Mouse (Mus musculus) left cerebral cortex, postnatal 25 days (tissue): Measurements from ENCODE around the gene Pik3cb. TPM values are rescaled to one million over a fixed set of nuclear protein-coding genes. Genes with fewer than 3 reads are reported as not detected.

Source experiments
- DNase-seq, 2 experiments: peaks; one replicate each; pipeline ENCODE4 v3.0.0; 2022; ENCODE audit warnings: low spot score in 2 of 2, mixed read lengths in 1 of 2
- intact Hi-C: fragments of 180-260 bp; cut with DNase I; formaldehyde crosslinking; loops from one replicate; pipeline ENCODE4 v1.15.1; 2025
- total RNA-seq, 2 experiments: library from RNA; stranded (reverse); gene quantifications; 2 replicates each; pipeline ENCODE4 v1.2.3; 2021

The Pik3cb gene
- total RNA-seq, 2 experiments from 2014 or later, result 25.6 to 26.1 TPM

DNA sequence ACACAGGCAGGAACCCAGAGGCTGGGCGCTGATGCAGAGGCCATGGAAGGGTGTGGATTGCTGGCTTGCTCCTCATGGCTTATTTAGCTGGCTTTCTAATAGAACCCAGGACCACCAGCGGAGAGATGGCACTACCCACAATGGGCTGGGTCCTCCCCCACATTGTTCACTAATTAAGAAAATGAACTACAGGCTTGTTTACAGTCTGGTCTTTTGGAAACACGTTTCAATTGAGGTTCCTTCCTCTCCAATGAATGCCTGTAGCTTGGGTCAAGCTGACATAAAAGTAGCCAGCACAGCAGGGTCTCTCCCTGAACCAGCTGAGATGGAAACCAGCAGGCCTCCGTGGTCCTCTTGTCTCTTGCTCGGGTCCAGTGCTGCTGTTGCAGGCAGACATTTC lies 119.3 kb downstream of the Pik3cb start:
- intact Hi-C loops, result no loop called here
- no peak for DNase-seq

GRCm38 (mm10) chr9:99017679-99018078 lies 122.7 kb downstream of the Pik3cb start:
- no peak for DNase-seq

GRCm38 (mm10) chr9:99016759-99017158 lies 123.7 kb downstream of the Pik3cb start:
- intact Hi-C loops, result no loop called here
- peak in 1 of 2 experiments; percentile 62 for DNase-seq

More at GRCm38 (mm10) chr9:99017679-99018078, 122.7 kb downstream of the Pik3cb start:
- intact Hi-C loops, result no loop called here

GRCm38 (mm10) chr9:99016301-99016700 lies 124.1 kb downstream of the Pik3cb start:
- no peak for DNase-seq
- intact Hi-C loops, result no loop called here

GRCm38 (mm10) chr9:99009898-99010199 lies 130.6 kb downstream of the Pik3cb start:
- DNase-seq, result no peak
- intact Hi-C loops, result no loop called here

DNA sequence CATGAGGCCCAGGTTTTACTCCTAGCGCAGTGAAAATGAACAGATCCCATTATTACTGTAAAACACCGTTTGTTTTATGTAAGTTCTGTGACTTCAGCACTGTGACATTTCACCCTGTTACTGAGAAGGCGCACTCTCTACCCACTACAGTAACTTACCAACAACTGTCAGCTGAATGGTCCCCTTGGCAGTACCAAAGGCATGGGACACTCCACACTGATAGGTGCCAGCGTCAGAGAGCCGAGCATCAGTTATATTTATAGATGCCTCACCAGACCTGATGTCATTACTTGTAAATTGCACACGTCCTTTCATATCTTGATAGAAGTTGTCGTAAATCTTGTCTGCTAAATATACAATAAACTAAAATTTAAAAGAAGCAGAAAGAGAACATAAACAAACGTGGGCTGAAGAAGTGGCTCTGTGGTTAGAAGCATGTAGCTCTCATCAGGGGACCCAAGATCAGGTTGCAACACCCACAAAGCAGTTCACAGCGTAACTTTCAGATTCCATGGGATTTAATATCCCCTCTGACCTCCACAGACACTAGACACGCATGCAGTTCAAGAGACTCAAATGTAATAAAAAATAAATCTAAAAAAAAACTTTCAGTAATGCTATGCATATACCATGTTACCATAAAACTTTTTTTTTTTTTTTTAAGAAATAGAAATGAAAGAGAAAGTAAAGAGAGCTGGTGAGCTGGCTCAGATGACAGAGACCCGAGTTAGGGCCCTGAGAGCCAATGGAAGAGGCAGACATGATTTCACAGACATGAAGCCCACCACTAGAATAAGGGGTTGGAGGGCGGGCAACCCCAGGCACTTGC lies 131.1 kb downstream of the Pik3cb start:
- DNase-seq, result no peak
- intact Hi-C loops, result no loop called here

- DNase-seq, result no peak
- intact Hi-C loops, result no loop called here
Observed at GRCm38 (mm10) chr9:99001326-99001725, 139.1 kb downstream of the Pik3cb start.

- DNase-seq, result peak; percentile 20 to 71
- intact Hi-C loops, result no loop called here
Observed at GRCm38 (mm10) chr9:98999881-99000339, 140.5 kb downstream of the Pik3cb start.

- no peak for DNase-seq
- intact Hi-C loops, result no loop called here
Observed at GRCm38 (mm10) chr9:98994103-98994502, 146.3 kb downstream of the Pik3cb start.

DNA sequence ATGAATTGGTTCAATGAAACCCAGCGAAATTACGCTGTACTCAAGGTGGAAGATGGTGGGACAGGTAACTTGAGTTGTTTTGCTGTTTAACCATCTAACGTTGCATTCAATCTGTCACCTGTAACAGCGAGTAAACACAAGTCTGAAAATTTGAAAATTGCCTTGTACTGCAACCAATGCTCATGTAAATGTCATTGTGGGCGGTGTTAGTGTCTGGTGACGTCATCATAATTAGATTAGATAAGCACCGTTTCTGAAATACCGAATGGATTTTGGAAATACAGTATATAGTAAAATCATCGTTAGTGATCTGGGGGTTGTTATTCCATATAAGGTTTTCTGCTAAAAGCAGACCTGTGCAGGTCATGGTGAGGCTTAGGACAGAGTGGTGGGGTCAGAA lies 153.3 kb downstream of the Pik3cb start:
- DNase-seq, result no peak
- intact Hi-C loops, result loop anchor here (10.0 kb wide), 2 partner anchors 258 to 458 kb away; partner anchors contain the start of gene Cep70

Other genes with a start within 250 kb of the Pik3cb start
- not detected for gene 7420426K07Rik, start 237.5 kb downstream of the Pik3cb start, total RNA-seq
- gene Foxl2, start 185.3 kb downstream of the Pik3cb start, total RNA-seq, result under 1 TPM; 0.80 to 0.94 TPM
- 10 to 100 TPM; 34.1 to 35.5 TPM for gene Faim, start 154.2 kb downstream of the Pik3cb start, total RNA-seq
- gene Gm1123, start 104.9 kb downstream of the Pik3cb start, total RNA-seq, result not detected
- not detected for gene Faiml, start 96.6 kb upstream of the Pik3cb start, total RNA-seq
- gene Cep70, start 102.7 kb upstream of the Pik3cb start, total RNA-seq, result 10 to 100 TPM; 19.8 to 23.9 TPM
- 1 to 10 TPM; 1.8 to 2.4 TPM for gene Esyt3, start 217.9 kb upstream of the Pik3cb start, total RNA-seq